Mouse (Mus musculus) liver, embryonic 14.5 days (tissue): ENCODE measurements around the gene Snx22. TPM values are rescaled to one million over a fixed set of nuclear protein-coding genes. Genes with fewer than 3 reads are reported as not detected.

Experiments
- ATAC-seq: fragments of 200-750 bp; cut with Nextera tagmentation; 2 replicates; pipeline ENCODE4 v1.8.0; 2017; ENCODE audit warnings: moderate number of reproducible peaks, mild to moderate bottlenecking, moderate library complexity; ENCODE audit not compliant: insufficient read depth
- DNase-seq, 3 experiments: peaks; one replicate each; pipeline ENCODE4 v3.0.0-alpha.2; 2012 to 2013; ENCODE audit warnings: low read depth in 3 of 3, low spot score in 3 of 3
- H3K27ac ChIP-seq: fragments of 300-500 bp; sonication (generic); 2 replicates; pipeline ENCODE4 v1.5.1; 2014; ENCODE audit warnings: moderate library complexity, mild to moderate bottlenecking, control low read depth, inconsistent platforms
- H3K27me3 ChIP-seq: fragments of 300-500 bp; sonication (generic); 2 replicates; pipeline ENCODE4 v1.6.1; 2014; ENCODE audit warnings: mild to moderate bottlenecking, low read length, moderate library complexity; ENCODE audit not compliant: control insufficient read depth, insufficient read depth
- H3K36me3 ChIP-seq: fragments of 300-500 bp; sonication (generic); replicated peaks from 2 replicates; pipeline ENCODE4 v1.6.1; 2014; ENCODE audit warnings: low read depth; ENCODE audit not compliant: control insufficient read depth, insufficient read depth
- H3K4me1 ChIP-seq, 2 experiments: fragments of 200-500 bp in 1 of 2; fragments of 300-500 bp in 1 of 2; sonication (generic) in 1 of 2; replicated peaks; 2 replicates each; pipeline ENCODE4 v1.6.1; 2012 to 2014; ENCODE audit warnings: antibody characterized with exemption in 1 of 2, inconsistent platforms in 1 of 2, low read length in 1 of 2; ENCODE audit not compliant: control insufficient read depth in 2 of 2, insufficient read depth in 2 of 2
- H3K4me2 ChIP-seq: fragments of 300-500 bp; sonication (generic); 2 replicates; pipeline ENCODE4 v1.6.1; 2014; ENCODE audit warnings: low read depth, mild to moderate bottlenecking, control low read depth, moderate library complexity
- H3K4me3 ChIP-seq, 2 experiments: fragments of 200-500 bp in 1 of 2; fragments of 300-500 bp in 1 of 2; sonication (generic) in 1 of 2; 2 replicates each; pipeline ENCODE4 v1.5.1; 2012 to 2014; ENCODE audit warnings: low read depth in 2 of 2, low read length in 2 of 2, mild to moderate bottlenecking in 2 of 2, control low read depth in 1 of 2, inconsistent platforms in 1 of 2, moderate library complexity in 1 of 2; ENCODE audit not compliant: insufficient read depth in 1 of 2
- H3K9ac ChIP-seq: fragments of 300-500 bp; sonication (generic); replicated peaks from 2 replicates; pipeline ENCODE4 v1.6.1; 2014; ENCODE audit warnings: mild to moderate bottlenecking, control low read depth, moderate library complexity
- H3K9me3 ChIP-seq: fragments of 300-500 bp; sonication (generic); 2 replicates; pipeline ENCODE4 v1.6.1; 2016; ENCODE audit warnings: low read length, mixed read lengths; ENCODE audit not compliant: control insufficient read depth
- CTCF ChIP-seq: IDR thresholded peaks from 2 replicates; pipeline ENCODE4 v1.5.1; 2016; ENCODE audit warnings: antibody characterized with exemption, low read depth, control low read depth
- EP300 ChIP-seq: IDR thresholded peaks from 2 replicates; pipeline ENCODE4 v1.6.1; 2016; ENCODE audit warnings: antibody characterized with exemption, low read depth
- WGBS: fragments of 180-500 bp; shearing (Covaris S2); extraction: QIAGEN DNeasy Blood & Tissue Kit; methylation state at CpG from one replicate; pipeline ENCODE4 v1.1.7; 2014; ENCODE audit not compliant: insufficient replicate concordance; 5-methylcytosine and 5-hydroxymethylcytosine counted together
- polyA plus RNA-seq, 2 experiments: library from polyadenylated mRNA; depleted of rRNA in 1 of 2; stranded (reverse) in 1 of 2; unstranded in 1 of 2; fragments of >200 nt; fragmentation: Nextera tagmentation in 1 of 2; extraction: Ambion mirVana in 1 of 2; gene quantifications; 2 replicates each; pipeline versions ENCODE4 v1.2.1 to v1.2.3; 2012 to 2014

The Snx22 gene
- polyA plus RNA-seq, 2 experiments = 25.4 to 32.8 TPM

DNA sequence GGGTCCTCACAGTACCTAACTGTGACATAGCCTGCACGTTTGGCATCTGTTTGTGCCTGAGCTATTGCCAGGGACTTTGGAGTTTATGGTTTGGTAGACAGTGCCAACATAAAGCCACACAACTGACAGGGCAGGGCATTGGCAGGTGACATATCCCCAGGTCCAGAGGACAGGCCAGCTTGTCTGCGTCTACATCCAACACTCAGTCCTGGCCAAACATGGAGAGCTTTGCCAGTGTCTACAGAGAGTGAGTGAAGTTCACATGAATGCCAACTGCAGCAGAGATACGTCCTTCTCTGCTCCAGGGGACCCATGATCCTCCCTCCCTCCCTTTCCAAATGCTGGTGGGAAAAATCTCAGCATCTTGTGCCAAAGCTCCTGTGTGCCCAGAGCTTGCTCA, 14.7 kb upstream of the Snx22 start:
- no peak overlapping the region for H3K4me3 ChIP-seq
- DNase-seq (no peak), ATAC-seq (no peak)
- H3K27me3 ChIP-seq = peaks cover 2% of the 10 kb centered on the region; the same call in 1 of the 2 replicates
- TF ChIP-seq CTCF = no peak
- no peak for TF ChIP-seq EP300
- H3K9ac ChIP-seq = no peak overlapping the region
- H3K4me1 ChIP-seq = no peaks in the 10 kb centered on the region
- H3K36me3 ChIP-seq = peaks cover 22% of the 10 kb centered on the region
- H3K4me2 ChIP-seq = no peak overlapping the region
- no peak overlapping the region for H3K27ac ChIP-seq
- no peaks in the 10 kb centered on the region for H3K9me3 ChIP-seq
- 75% methylated on average over 3 of the region's 3 CpGs for WGBS

- DNase-seq (no peak), ATAC-seq (no peak)
- TF ChIP-seq EP300 (no peak), CTCF (no peak)
- 53% methylated on average over 4 of the region's 4 CpGs for whole genome bisulfite sequencing
- no peak overlapping the region for H3K9ac ChIP-seq
- H3K36me3 ChIP-seq = peaks cover 3% of the 10 kb centered on the region
- no peak overlapping the region for H3K27ac ChIP-seq
- no peak overlapping the region for H3K4me2 ChIP-seq
- peaks cover 16% of the 10 kb centered on the region for H3K27me3 ChIP-seq
- no peaks in the 10 kb centered on the region for H3K9me3 ChIP-seq
- H3K4me3 ChIP-seq = no peak overlapping the region
- H3K4me1 ChIP-seq = peaks cover 0 to 2% of the 10 kb centered on the region in 2 experiments; a peak in 1 of 4 replicates
Measured at GRCm38 (mm10) chr9:66081999-66082398, 12.5 kb upstream of the Snx22 start.

- H3K9me3 ChIP-seq = no peaks in the 10 kb centered on the region
- DNase-seq (no peak), ATAC-seq (no peak)
- no peak overlapping the region for H3K27ac ChIP-seq
- TF ChIP-seq CTCF (no peak), EP300 (no peak)
- no peak overlapping the region for H3K9ac ChIP-seq
- no peak overlapping the region for H3K4me2 ChIP-seq
- H3K36me3 ChIP-seq = no peaks in the 10 kb centered on the region
- H3K27me3 ChIP-seq = peaks cover 17% of the 10 kb centered on the region
- H3K4me3 ChIP-seq = no peak overlapping the region
- peaks cover 0 to 4% of the 10 kb centered on the region in 2 experiments; a peak in 1 of 4 replicates for H3K4me1 ChIP-seq
- 76% methylated on average over 3 of the region's 3 CpGs for WGBS
Measured at GRCm38 (mm10) chr9:66080804-66081459, 11.4 kb upstream of the Snx22 start.

- no peak for TF ChIP-seq EP300
- TF ChIP-seq CTCF = no peak
- H3K9ac ChIP-seq = no peak overlapping the region
- peaks cover 0 to 4% of the 10 kb centered on the region in 2 experiments; a peak in 2 of 4 replicates for H3K4me1 ChIP-seq
- ATAC-seq (no peak), DNase-seq (no peak)
- H3K36me3 ChIP-seq = no peaks in the 10 kb centered on the region
- H3K27me3 ChIP-seq = peaks cover 21% of the 10 kb centered on the region
- H3K4me3 ChIP-seq = no peak overlapping the region
- H3K4me2 ChIP-seq = no peak overlapping the region
- H3K9me3 ChIP-seq = no peaks in the 10 kb centered on the region
- no peak overlapping the region for H3K27ac ChIP-seq
- WGBS = 25% methylated on average over 14 of the region's 14 CpGs
Measured at GRCm38 (mm10) chr9:66078493-66078892, 9.0 kb upstream of the Snx22 start.

DNA sequence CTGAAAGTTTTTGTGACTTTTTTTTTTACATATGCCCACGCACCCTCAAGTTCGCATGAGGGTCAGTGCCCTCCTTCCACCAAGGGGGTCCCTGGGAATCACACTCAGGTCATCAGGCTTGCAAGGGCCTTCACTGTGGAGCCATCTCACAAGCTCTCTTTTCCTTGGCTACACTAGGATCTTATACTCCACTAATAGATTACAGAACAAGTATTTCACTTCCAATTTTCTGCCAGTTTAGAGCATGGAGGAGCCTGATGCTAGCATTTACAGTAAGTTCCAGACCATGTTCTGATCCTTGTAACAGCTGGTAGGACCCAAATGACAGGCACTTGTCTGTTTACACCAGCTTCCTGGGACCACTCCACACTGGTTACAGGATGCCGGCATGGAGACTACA, 8.6 kb upstream of the Snx22 start:
- Histone ChIP-seq H3K9me3 (no peaks in the 10 kb centered on the region), H3K4me3 (no peak overlapping the region), H3K36me3 (no peaks in the 10 kb centered on the region), H3K9ac (no peak overlapping the region), H3K27me3 (peaks cover 21% of the 10 kb centered on the region), H3K4me1 (peaks cover 0 to 4% of the 10 kb centered on the region in 2 experiments; a peak in 2 of 4 replicates), H3K27ac (no peak overlapping the region), H3K4me2 (no peak overlapping the region)
- TF ChIP-seq EP300 = no peak
- no peak for TF ChIP-seq CTCF
- ATAC-seq (no peak), DNase-seq (no peak)
- WGBS = 69% methylated on average over 3 of the region's 3 CpGs
